Mouse (Mus musculus): ENCODE results near the gene Shisal1. TPM values are rescaled to one million over a fixed set of nuclear protein-coding genes. Genes with fewer than 3 reads are reported as not detected.

Gene Shisal1
- total RNA-seq, 2 experiments from 2014 or later = 2.2 to 2.3 TPM

- intact Hi-C loops (cut with DNase I) = no loop called here
- DNase-seq = no peak
Observed at GRCm38 (mm10) chr15:84384066-84384465, 62.8 kb downstream of the Shisal1 start.

- intact Hi-C loops (cut with DNase I) = no loop called here
- no peak for DNase-seq
Observed at GRCm38 (mm10) chr15:84380181-84380580, 66.7 kb downstream of the Shisal1 start.

GRCm38 (mm10) chr15:84378734-84379133 is 68.2 kb downstream of the Shisal1 start:
- intact Hi-C loops (cut with DNase I) = no loop called here
- DNase-seq = no peak

- intact Hi-C loops (cut with DNase I) = no loop called here
- DNase-seq = no peak
Observed at GRCm38 (mm10) chr15:84372801-84373200, 74.1 kb downstream of the Shisal1 start.

- intact Hi-C loops (cut with DNase I) = no loop called here
- no peak for DNase-seq
Observed at GRCm38 (mm10) chr15:84367402-84367801, 79.5 kb downstream of the Shisal1 start.

GRCm38 (mm10) chr15:84366574-84366989 is 80.3 kb downstream of the Shisal1 start:
- no peak for DNase-seq
- intact Hi-C loops (cut with DNase I) = no loop called here

- intact Hi-C loops (cut with DNase I) = no loop called here
Observed at GRCm38 (mm10) chr15:84365675-84366381, 81.1 kb downstream of the Shisal1 start.

GRCm38 (mm10) chr15:84364746-84365145 is 82.2 kb downstream of the Shisal1 start:
- intact Hi-C loops (cut with DNase I) = no loop called here
- no peak for DNase-seq

More at GRCm38 (mm10) chr15:84365675-84366381, 81.1 kb downstream of the Shisal1 start:
- no peak for DNase-seq

- intact Hi-C loops (cut with DNase I) = no loop called here
- no peak for DNase-seq
Observed at GRCm38 (mm10) chr15:84355081-84355480, 91.8 kb downstream of the Shisal1 start.

GRCm38 (mm10) chr15:84351915-84352844 is 94.7 kb downstream of the Shisal1 start:
- no peak for DNase-seq
- intact Hi-C loops (cut with DNase I) = no loop called here

GRCm38 (mm10) chr15:84351342-84351741 is 95.6 kb downstream of the Shisal1 start:
- no peak for DNase-seq
- intact Hi-C loops (cut with DNase I) = no loop called here

GRCm38 (mm10) chr15:84349915-84350738 is 96.8 kb downstream of the Shisal1 start:
- no peak for DNase-seq
- intact Hi-C loops (cut with DNase I) = no loop called here

GRCm38 (mm10) chr15:84348769-84349168 is 98.1 kb downstream of the Shisal1 start:
- intact Hi-C loops (cut with DNase I) = no loop called here

GRCm38 (mm10) chr15:84340926-84341325 is 106.0 kb downstream of the Shisal1 start:
- intact Hi-C loops (cut with DNase I) = no loop called here

More at GRCm38 (mm10) chr15:84348769-84349168, 98.1 kb downstream of the Shisal1 start:
- DNase-seq = no peak

GRCm38 (mm10) chr15:84337599-84337998 is 109.3 kb downstream of the Shisal1 start:
- intact Hi-C loops (cut with DNase I) = no loop called here
- no peak for DNase-seq

More at GRCm38 (mm10) chr15:84340926-84341325, 106.0 kb downstream of the Shisal1 start:
- no peak for DNase-seq

- no peak for DNase-seq
- intact Hi-C loops (cut with DNase I) = no loop called here
Observed at GRCm38 (mm10) chr15:84336281-84336817, 110.5 kb downstream of the Shisal1 start.

GRCm38 (mm10) chr15:84331066-84331612 is 115.8 kb downstream of the Shisal1 start:
- intact Hi-C loops (cut with DNase I) = no loop called here
- no peak for DNase-seq

GRCm38 (mm10) chr15:84329940-84330339 is 117.0 kb downstream of the Shisal1 start:
- DNase-seq = no peak
- intact Hi-C loops (cut with DNase I) = no loop called here
